Mouse (Mus musculus): Measurements from ENCODE around the gene Tmem169. TPM values are rescaled to one million over a fixed set of nuclear protein-coding genes. Genes with fewer than 3 reads are reported as not detected.

The Tmem169 gene
- total and polyA plus RNA-seq, 3 experiments = 0.16 to 0.75 (median 0.66) TPM

- DNase-seq = no peak
Observed at GRCm38 (mm10) chr1:72323248-72323647, 39.1 kb downstream of the Tmem169 start.

- no peak for DNase-seq
Observed at GRCm38 (mm10) chr1:72326162-72326821, 42.1 kb downstream of the Tmem169 start.

GRCm38 (mm10) chr1:72334807-72335206 lies 50.6 kb downstream of the Tmem169 start:
- no peak for DNase-seq

GRCm38 (mm10) chr1:72336780-72337179 lies 52.6 kb downstream of the Tmem169 start:
- DNase-seq = no peak

GRCm38 (mm10) chr1:72338341-72338740 lies 54.2 kb downstream of the Tmem169 start:
- no peak for DNase-seq

GRCm38 (mm10) chr1:72347873-72348272 lies 63.7 kb downstream of the Tmem169 start:
- no peak for DNase-seq

Other genes with a start within 250 kb of the Tmem169 start
- gene Mreg, start 72.1 kb upstream of the Tmem169 start, total RNA-seq (2021) = 1 to 10 TPM; 1.8 to 2.9 TPM
- 0.22 and 0.49 TPM in 2 replicates for gene Mreg, start 72.1 kb upstream of the Tmem169 start, polyA plus RNA-seq (2012; rRNA removed)
- gene Pecr, start 55 bp upstream of the Tmem169 start, total RNA-seq (2021) = 10 to 100 TPM; 20.4 to 33.6 TPM
- gene Pecr, start 55 bp upstream of the Tmem169 start, polyA plus RNA-seq (2012; rRNA removed) = 6.6 and 7.0 TPM in 2 replicates
- gene Xrcc5, start 23.1 kb downstream of the Tmem169 start, total RNA-seq (2021) = 10 to 100 TPM in 1 of 2 experiments, 1 to 10 TPM in 1; 7.4 to 13.3 TPM
- gene Xrcc5, start 23.1 kb downstream of the Tmem169 start, polyA plus RNA-seq (2012; rRNA removed) = 0.33 and 0.63 TPM in 2 replicates

Data from adrenal gland, adult 2 months (tissue).